18 mouse cellular contexts compared by ENCODE assay signal in genomic region chr11:70531065-70531464, GRCm38 (mm10). TPM values are rescaled to one million over a fixed set of nuclear protein-coding genes. Genes with fewer than 3 reads are reported as not detected.
"Had no signal": no experiment of that assay in that cellular context is flagged by ENCODE, and none has a peak within 500 bp of the region (broad histone marks: within the 10 kb centered on the region; RNA-seq: fewer than 3 reads in every experiment).

No protein-coding gene starts in this region.

RNA-seq across cellular contexts. Expression of gene Gm40193, which starts 1.7 kb away (rescaled TPM):
- total RNA-seq: megakaryocyte progenitor cell, adult 5-6 weeks had no signal
- polyA plus RNA-seq: liver, embryonic 16.5 days; lung, adult 2 months; lung, embryonic 16.5 days; macrophage; midbrain, embryonic 11.5 days; midbrain, embryonic 13.5 days; midbrain, embryonic 15.5 days; myocyte; neural tube, embryonic 11.5 days; neural tube, embryonic 13.5 days; neural tube, embryonic 15.5 days; small intestine, adult 2 months; stomach, embryonic 14.5 days; stomach, embryonic 16.5 days; testis, adult 2 months; thymus, adult 2 months; urinary bladder, adult 2 months had no signal

RNA-seq across cellular contexts. Expression of gene Gltpd2, which starts 12.1 kb away (rescaled TPM):
- total RNA-seq: megakaryocyte progenitor cell, adult 5-6 weeks had no signal
- polyA plus RNA-seq: macrophage; myocyte; neural tube, embryonic 11.5 days; testis, adult 2 months had no signal

RNA-seq across cellular contexts. Expression of gene Vmo1, which starts 16.6 kb away (rescaled TPM):
- total RNA-seq: megakaryocyte progenitor cell, adult 5-6 weeks had no signal
- polyA plus RNA-seq: macrophage; midbrain, embryonic 13.5 days; midbrain, embryonic 15.5 days; myocyte; neural tube, embryonic 11.5 days; small intestine, adult 2 months had no signal
